Mouse (Mus musculus) adipocyte (in vitro differentiated cells): ENCODE results near the gene Opcml.
A peak's percentile ranks its signal among the peaks of the same experiment; 100 is the strongest.

Experiments used
- DNase-seq: peaks from one replicate; pipeline ENCODE4 v3.0.0-alpha.2; 2016; ENCODE audit warnings: low spot score

Opcml gene

GRCm38 (mm10) chr9:28003131-28003530 is 212.6 kb downstream of the Opcml start:
- DNase-seq, result no peak

GRCm38 (mm10) chr9:28011483-28011882 is 220.9 kb downstream of the Opcml start:
- DNase-seq, result no peak

- DNase-seq, result no peak
Measured at GRCm38 (mm10) chr9:28012664-28013063, 222.1 kb downstream of the Opcml start.

GRCm38 (mm10) chr9:28013192-28013591 is 222.6 kb downstream of the Opcml start:
- no peak for DNase-seq

GRCm38 (mm10) chr9:28028156-28028555 is 237.6 kb downstream of the Opcml start:
- no peak for DNase-seq

- no peak for DNase-seq
Measured at GRCm38 (mm10) chr9:28028788-28029393, 238.3 kb downstream of the Opcml start.

GRCm38 (mm10) chr9:28049157-28049556 is 258.6 kb downstream of the Opcml start:
- DNase-seq, result no peak

- DNase-seq, result peak; percentile 29
Measured at GRCm38 (mm10) chr9:28057171-28057845, 266.7 kb downstream of the Opcml start.

- DNase-seq, result peak; percentile 21
Measured at GRCm38 (mm10) chr9:28065126-28065525, 274.6 kb downstream of the Opcml start.

- no peak for DNase-seq
Measured at GRCm38 (mm10) chr9:28080694-28081093, 290.1 kb downstream of the Opcml start.

- DNase-seq, result no peak
Measured at GRCm38 (mm10) chr9:28083754-28084153, 293.2 kb downstream of the Opcml start.

- no peak for DNase-seq
Measured at GRCm38 (mm10) chr9:28084273-28084726, 293.7 kb downstream of the Opcml start.

- DNase-seq, result no peak
Measured at GRCm38 (mm10) chr9:28091395-28091794, 300.8 kb downstream of the Opcml start.

GRCm38 (mm10) chr9:28094722-28095121 is 304.1 kb downstream of the Opcml start:
- no peak for DNase-seq

GRCm38 (mm10) chr9:28096204-28096603 is 305.6 kb downstream of the Opcml start:
- DNase-seq, result no peak

GRCm38 (mm10) chr9:28101981-28102380 is 311.4 kb downstream of the Opcml start:
- DNase-seq, result no peak

GRCm38 (mm10) chr9:28121858-28122257 is 331.3 kb downstream of the Opcml start:
- no peak for DNase-seq

GRCm38 (mm10) chr9:28128735-28129134 is 338.2 kb downstream of the Opcml start:
- DNase-seq, result no peak

- DNase-seq, result no peak
Measured at GRCm38 (mm10) chr9:28131521-28131920, 340.9 kb downstream of the Opcml start.

- DNase-seq, result no peak
Measured at GRCm38 (mm10) chr9:28136614-28137013, 346.0 kb downstream of the Opcml start.

- no peak for DNase-seq
Measured at GRCm38 (mm10) chr9:28139957-28140597, 349.5 kb downstream of the Opcml start.

- no peak for DNase-seq
Measured at GRCm38 (mm10) chr9:28149507-28149906, 358.9 kb downstream of the Opcml start.

- DNase-seq, result no peak
Measured at GRCm38 (mm10) chr9:28153748-28154147, 363.2 kb downstream of the Opcml start.
